Mouse (Mus musculus): ENCODE results near the gene Cask.

Cask gene

DNA sequence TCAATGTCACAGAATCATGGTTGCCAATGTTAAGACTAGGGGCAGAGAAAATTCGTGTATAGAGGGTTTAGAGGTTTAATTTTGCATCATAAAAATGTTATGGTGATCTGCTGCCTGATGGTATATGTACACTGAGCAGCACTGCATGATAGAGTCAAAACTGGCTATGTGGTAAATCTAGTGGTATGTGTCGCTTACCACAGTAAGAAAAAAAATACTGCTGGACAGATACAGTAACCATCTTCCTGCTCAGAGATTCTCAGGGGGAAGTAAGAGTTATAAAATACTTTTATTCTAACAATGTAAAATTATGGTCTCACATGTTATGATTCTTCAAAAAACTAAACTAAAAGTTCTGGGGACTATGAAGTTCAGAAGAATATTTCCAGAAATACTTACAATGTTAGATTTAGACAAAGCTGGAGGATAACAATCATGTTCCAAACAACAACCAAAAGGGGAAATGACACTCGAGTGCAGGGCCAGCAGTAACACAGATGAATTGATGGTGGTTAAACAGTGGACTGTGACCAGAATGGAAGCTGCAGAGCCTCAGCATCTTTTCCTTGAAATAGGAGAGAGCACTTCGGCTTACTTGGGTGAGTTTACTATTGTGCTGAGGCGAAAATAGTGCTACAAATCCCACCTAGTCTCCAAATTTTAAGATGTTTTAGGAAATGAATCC is 219.4 kb downstream of the Cask start, which contains the start of gene Gpr34:
Gpr34 (plus strand) TSS at position 491 of the 685 bp plus-strand sequence.
- DNase-seq (ENCODE audit: low read depth, low spot score): peak; percentile 42

DNA sequence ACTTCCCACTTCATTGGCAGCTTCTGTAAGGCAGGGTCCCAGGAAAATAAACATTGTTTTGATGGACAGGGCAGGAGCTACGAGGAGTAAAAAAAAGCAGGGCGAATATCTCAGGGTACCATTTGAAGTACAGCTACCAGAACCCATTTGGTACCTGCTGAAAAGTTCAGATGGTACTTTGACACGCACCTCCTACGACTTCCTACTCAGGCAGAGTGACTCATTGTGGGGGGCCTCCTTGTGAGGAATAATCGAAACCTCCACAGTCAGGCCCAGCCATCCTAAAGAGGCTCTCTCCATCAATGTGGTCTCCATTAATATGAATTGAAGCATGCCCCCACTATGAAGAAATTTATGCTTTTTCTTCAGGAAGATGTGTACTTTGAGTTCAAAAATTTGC is 228.5 kb downstream of the Cask start:
- DNase-seq (ENCODE audit: low read depth, low spot score): no peak

DNA sequence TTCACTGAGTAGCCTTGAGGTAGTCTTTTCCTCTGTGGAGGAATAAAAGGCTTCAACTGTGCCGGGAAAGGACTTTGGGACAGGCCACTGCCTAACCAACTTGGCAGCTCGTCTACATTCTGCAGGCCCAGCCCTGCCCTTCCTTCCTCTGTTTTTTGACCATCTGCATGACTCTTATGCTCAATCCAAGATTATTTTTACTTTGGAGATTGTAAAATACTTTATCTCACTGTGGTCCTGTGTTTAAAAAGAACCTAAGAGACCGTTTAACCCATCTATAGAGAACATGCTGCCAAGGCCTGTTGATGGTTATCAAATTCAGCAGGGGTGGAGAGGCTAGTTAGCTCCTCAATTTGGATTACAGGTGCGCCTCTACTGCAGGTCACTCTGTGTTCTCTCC is 229.7 kb downstream of the Cask start:
- DNase-seq (ENCODE audit: low read depth, low spot score): no peak

DNA sequence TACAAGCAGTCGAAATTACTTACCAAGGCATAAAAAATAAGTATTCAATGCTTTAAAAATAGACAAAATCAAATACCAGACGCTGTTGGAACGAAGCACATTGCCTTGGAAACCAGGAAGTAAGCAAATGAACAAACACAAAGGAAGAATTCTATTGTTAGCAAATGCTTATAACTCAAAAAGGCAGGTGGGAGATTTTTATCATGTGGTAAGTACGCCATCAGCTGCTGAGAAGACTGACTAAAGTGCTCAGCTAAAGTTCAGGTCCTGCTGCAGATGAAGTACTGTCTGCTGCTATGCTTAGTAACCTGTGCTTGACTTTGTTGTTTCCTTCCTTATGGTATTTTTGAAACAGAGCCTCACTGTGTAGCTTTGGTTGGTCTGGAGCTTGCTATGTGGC is 232.7 kb downstream of the Cask start:
- DNase-seq (ENCODE audit: low read depth, low spot score): no peak

DNA sequence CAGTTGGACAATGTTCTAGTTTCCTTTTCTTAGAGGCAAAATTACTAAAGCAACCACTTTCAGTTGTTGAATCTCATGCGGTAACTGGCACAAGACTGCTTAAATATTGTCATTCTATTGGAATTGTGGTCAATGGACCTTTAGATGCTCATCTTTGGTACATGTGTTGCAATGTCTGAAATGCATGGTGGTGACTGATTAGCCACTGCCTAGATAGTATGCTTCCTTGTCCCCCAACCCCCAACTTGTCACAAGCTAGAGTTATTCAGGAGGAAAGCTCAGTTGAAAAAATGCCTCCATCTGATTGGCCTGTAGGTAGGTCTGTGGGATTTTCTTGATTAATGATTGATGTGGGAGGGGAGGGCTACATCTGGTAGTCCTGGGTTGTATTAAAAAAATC is 233.9 kb downstream of the Cask start:
- DNase-seq (ENCODE audit: low read depth, low spot score): no peak

DNA sequence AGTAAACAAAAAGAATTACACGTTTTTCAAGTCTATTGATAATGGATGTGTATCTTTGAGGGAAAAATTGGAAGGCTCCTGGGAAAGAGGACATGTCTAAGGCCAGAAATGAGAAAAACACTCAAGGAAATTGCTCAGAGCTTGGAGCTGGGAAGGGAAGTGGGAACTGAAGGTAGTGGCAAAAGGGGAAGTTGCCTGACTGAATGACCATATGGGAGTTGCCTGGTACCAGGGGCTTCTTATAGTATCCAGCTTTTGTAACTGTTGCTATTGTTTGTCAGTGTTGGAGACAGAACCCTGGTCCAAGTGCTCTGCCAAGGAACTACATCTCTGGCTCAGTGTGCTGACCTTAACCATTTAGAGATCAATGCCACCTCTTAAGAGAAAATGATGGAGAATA is 234.4 kb downstream of the Cask start:
- DNase-seq (ENCODE audit: low read depth, low spot score): no peak

DNA sequence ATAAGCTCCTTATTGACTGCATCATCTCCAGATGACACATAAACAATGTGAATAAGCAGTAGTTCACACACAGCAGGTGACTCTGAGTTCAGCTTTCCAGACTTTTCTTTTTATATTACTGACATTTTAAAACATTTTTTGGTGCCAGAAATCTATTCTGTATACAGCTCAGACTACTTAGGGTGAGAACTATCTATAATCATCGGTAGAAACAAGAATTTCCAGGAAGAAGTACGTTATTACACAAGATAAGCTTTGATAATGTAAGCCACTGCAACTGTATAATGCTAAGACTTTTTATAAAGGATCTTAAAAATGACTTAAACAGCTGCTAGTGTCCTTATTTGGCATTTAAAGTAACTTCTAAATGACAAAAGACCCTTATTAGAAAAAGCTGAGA is 239.1 kb downstream of the Cask start:
- no peak for DNase-seq (ENCODE audit: low read depth, low spot score)

DNA sequence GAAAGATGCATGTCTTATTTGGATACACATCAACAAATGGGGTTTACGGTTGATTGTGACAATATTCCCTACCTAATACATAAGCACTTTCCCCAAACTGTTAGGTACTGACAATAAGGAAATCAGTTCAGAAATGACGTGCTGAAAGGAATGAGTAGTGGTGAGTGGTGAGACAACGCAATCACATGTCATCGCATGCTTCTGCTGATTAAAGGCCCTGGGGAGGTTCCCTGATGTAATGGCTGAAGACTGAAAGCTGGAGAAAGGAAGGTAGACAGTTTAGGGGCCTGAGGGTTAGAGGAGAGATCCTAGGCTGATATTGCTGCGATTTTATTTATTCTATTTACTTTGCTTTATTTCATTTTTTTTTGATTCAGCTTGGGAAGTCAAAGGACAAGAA is 240.1 kb downstream of the Cask start:
- no peak for DNase-seq (ENCODE audit: low read depth, low spot score)

DNA sequence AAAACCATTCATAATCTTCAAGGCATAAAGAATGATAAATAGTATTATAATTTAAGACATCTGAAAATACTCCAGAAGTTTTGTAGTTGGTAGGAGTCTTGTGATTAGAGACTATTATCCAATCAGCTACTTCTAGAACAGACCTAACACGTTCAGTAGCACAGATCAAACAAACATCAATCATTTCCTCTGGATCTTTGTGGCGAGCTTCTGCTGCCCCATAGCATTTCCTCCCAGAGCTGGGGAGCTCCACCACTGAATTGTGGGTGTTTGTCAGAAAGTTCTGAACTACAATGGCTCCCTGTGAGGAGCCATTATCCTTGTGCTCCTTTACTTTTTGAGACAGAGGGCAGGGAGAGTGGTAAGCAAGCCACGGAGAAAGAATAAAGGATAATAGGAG is 243.4 kb downstream of the Cask start:
- DNase-seq (ENCODE audit: low read depth, low spot score): no peak

DNA sequence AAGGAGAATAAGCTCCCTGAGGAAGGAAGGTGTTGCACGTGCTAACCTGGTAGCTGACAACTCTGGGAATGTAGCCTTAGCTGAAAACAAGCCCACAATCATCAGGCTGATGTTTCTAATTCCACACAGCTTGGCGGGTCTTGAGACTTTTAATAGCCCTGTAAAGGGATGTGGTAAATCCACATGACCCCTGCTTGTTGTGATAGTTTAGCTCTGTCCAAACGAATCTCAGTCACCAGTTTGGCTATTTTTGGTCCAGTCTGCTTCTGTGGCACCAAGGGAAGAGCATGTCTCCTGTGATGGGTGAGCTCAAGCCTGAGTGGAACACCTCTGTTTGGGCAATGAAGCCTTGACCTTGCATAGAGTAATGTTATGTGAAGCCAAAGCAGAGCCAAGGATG is 244.4 kb downstream of the Cask start:
- no peak for DNase-seq (ENCODE audit: low read depth, low spot score)

DNA sequence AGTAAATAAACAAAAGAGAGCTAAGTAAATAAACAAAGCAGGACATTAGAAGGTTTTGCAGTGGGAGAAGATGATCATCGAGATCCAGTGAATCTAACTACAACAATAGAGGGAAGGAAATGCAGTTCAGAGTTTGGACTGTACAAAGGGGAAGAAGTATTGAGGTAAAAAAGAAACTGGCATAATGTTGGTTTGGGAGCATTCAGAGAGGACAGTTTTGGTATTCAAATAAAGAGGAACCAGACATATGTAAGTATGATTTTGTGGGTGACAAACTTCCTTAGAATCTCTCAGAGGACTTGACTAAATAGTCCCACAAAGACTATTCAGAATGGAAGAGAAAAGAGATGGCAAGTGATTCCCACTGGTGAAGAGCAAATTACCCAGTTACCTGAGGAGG is 251.2 kb downstream of the Cask start:
- DNase-seq (ENCODE audit: low read depth, low spot score): peak; percentile 49

DNA sequence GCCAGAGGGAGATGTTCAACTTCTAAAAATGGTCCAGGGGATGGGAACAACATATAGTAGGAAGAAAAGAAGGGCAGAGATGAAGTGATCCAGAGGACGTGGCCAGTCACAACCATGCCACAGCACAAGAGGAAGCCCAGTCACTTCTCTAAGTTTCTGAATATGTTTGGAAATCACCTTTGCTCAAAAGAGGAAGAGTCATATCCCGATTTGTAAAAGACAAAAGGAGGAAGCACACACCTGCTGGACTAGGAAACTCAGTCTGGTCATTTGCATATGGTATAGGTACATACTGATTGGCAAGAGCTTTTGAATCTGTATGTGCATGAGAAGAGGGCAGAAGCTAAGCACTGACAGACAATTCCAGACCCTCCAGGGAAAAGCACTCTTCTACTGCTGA is 251.8 kb downstream of the Cask start:
- DNase-seq (ENCODE audit: low read depth, low spot score): peak; percentile 60

DNA sequence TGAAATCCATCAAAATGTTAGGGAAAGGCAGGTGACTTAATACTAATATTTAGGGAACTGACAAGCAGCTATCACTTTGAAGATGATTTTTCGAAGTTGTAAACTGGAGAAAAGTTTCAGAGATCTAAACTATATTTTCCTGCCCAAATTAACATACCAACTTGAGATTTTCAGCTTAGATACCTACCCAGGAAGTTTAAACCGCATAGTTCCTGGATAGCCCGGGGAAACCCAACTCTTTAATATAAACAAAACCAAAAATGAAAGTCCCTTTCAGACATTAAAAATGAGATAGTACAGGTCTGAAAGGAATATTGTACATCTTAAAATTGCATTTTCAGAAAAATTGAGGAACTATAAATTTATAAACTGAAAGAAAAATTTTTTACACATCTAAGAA is 273.5 kb downstream of the Cask start:
- no peak for DNase-seq (ENCODE audit: low read depth, low spot score)

DNA sequence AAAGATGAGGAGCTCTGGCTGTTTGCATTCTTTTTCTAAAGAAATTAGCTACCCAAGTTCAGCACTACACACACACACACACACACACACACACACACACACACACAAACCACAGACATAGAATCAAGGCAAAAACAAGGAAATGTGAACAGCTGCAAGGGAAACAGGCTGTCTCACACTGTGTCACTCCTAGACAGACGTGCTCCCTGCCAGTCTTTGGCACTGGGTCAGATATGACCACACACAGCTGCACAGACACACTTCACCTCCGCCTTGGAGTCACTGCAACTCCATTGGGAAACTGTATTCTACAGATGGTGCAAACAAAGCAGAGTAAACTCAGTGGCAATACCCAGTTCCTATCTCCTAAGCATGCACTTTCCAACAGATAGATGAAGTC is 274.6 kb downstream of the Cask start:
- DNase-seq (ENCODE audit: low read depth, low spot score): no peak

DNA sequence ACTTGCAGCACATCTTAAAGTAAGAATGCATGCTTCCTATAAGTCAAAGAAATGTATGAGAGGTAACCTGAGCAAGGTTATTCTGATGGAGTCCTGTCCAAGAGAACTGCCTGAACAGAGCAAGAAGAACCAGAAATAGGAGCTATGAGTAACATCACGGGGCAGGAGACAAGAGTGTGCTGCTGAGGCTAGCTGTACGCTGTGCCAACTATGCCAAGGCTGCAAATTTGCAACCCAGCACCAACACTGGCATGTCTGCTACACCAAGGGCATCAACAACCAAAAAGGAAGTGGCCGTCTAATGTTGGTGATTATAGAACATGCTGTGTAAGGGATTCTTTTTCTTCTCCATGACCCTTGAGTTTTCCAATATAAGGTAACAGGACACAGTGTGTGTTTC is 276.3 kb downstream of the Cask start:
- DNase-seq (ENCODE audit: low read depth, low spot score): no peak

DNA sequence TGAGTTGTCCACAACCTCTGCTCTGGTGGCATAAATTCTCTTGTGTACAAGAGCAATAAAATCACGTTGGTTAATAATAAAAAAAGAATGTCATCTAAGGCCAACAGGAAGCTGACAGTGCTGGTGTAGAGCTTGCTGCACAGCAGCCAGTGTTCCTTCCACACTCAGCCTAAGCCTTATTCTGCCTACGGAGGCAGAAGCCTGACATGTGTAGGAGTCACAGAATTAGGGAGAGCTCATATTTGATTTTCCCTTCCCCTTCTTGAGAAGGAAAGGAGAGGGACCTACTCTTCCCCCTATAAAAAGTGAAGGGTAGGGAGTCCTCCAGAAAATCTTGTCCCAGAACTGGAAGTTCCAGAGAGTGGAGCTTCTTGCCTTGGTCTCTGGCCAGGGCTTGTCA is 276.9 kb downstream of the Cask start:
- no peak for DNase-seq (ENCODE audit: low read depth, low spot score)

DNA sequence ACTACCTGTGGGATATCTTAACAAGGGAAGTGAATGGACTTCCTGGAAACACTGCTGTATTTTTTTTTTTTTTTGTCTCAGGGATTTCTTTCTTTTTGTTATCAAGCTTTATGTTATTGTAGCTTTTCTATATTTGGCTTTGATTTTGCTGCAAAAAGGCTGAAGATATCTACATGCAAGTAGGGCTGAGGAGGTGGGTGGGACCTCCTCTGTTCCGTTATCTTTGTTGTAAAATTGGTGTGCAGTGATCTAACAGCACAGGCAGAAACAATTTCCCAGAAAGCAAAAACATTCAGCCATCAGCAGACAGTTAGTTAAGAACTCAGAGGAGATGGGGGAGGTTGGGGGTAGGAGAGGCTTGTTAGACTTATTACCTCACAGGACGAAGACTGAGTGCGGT is 296.7 kb downstream of the Cask start:
- no peak for DNase-seq (ENCODE audit: low read depth, low spot score)

DNA sequence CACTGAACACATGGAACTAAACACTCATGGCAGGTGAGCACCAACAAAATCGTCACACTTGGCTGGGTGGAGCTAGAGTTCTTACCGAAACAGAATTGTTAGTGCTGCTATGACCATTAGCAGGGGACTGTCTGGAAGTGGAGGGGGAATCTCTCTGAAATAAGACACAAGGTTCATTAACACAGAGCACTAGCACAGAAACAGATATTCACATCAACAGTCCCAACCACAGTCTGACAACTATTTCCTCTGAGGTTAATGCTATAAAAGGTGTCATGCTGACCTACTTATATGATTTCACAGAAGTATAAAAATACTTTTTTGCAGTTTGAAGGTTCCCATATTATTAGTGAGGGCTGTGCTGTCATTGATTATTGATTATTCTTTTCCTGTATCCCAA is 298.9 kb downstream of the Cask start:
- DNase-seq (ENCODE audit: low read depth, low spot score): no peak

DNA sequence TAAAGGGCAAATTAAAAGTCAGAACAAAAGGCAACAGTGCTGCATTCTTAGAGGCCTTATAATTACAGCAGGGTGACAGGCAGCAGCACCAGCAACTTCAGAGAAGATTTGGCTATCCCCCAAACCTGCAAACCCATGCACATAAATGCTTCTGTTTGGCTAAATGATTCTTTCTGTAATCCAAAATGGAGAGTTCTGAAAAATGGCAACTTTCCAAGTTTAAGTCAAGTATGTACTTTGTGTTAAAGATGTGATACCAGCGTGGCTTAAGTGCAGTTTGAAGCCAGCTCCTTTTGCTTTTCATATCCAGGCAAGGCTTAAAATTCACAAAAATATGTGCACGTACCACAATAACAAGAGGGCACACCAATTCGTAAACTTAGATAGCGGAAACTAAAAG is 299.6 kb downstream of the Cask start:
- no peak for DNase-seq (ENCODE audit: low read depth, low spot score)

DNA sequence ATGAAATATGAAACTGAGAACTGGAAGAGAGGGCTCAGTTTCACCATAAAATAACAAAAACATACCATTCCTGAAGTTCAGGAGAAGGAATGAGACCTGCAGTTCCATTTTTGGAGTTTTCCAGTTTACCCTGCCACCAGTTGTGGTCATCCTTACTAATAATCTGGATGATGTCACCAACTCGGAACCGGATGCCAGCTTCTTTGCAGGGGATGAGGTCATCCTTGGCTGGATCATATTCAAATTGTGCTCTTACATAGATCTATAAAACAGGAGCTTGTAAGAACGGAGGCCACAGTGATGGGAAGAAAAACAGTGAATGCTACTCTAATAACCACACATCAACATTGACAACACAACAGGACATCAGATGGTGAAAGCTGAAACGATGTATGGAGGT is 302.1 kb downstream of the Cask start:
- no peak for DNase-seq (ENCODE audit: low read depth, low spot score)

DNA sequence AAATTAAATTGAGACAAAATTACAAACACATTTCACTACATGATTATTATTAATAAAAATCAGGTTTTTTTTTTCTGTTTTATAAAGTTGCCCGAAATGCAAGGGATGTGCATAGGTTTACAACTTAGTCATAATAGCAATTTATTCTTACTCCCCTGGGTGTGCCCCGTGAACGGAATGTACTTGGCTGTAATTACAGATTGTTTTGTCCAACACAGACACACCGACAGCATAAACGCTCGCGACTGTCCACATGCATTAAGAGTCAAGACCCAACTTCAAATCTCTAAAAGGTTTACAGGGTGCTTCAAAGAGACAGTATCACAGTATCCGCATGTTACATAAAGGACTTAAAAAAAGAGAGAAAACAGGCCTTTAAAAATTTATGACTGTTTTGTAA is 329.9 kb downstream of the Cask start:
- DNase-seq (ENCODE audit: low read depth, low spot score): no peak

DNA sequence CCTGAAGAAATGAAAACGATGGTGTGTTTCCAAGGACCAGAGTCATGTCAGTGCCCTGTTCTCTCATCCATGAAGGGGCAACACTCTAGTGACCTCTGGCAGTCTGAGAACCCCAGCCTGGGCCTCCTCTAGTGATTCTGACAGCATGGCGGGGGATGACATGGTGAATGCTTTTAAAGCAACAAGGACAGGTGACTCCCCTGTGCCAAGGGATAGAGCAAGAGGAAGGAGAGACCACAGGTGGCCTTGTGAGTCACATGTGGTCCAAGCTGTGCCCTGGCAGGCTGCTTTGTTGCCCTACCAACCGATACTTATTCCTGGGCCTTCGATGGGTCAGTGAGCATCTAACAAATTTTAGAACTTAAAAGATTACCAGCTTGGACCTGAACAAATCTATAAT is 330.6 kb downstream of the Cask start:
- no peak for DNase-seq (ENCODE audit: low read depth, low spot score)

DNA sequence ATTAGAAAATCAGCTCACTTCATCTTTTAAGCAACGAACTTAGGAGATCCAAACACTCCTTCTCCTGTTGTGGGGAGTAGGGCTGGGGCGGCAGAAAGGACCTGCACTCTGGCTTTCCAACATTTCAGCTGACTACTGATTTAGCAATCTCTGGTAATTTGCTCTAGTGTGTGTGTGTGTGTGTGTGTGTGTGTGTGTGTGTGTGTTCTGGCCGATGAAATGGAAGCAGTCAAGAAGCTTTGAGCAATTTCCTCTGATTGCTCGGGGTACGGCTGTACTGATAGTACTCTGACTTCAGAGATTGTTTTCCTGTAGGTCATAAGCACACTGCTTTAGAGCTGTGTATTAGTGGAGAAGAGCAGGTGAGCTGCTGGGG is 331.8 kb downstream of the Cask start:
- DNase-seq (ENCODE audit: low read depth, low spot score): no peak

DNA sequence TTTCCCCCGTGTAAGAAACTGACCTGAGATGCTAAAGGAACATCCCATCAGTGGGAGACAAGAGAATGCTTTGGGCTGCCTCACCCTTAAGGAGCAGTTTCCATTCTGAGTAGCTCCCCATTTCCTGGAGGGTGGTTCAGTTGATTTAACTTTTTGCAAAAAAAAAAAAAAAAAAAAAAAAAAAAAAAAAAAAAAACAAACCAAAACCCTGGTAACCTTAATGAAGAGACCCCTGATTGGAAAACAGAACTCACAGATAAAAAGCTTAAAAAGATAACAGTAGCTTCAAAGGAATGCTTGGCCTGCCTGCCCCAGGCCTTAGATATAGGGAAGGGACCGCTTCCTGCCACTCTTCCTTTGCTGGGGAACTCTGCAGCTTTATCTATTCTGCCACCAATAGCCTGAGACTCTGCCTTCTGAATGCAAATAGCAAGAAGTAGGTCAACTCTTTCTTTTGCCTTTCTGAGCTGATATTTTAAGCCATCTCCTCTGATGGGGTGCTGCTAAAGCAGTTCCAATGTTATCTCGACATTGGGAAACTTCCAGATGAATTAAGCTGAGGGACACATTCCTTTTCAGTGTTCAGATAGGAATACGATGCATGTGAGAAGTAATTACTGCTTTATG is 332.3 kb downstream of the Cask start:
- no peak for DNase-seq (ENCODE audit: low read depth, low spot score)
